Mouse (Mus musculus) neural tube, embryonic 10.5 days (tissue): Measurements from ENCODE around the gene Cln6.
"Not testable (repeated sequence)": the region's sequence is repeated elsewhere in the genome, so short reads cannot be mapped to it uniquely, and the experiment has no call there.

Source experiments
- DNase-seq: peaks from one replicate; pipeline ENCODE4 v3.0.0-alpha.2; 2017; ENCODE audit warnings: low spot score; ENCODE audit errors: extremely low spot score

Cln6 gene

DNA sequence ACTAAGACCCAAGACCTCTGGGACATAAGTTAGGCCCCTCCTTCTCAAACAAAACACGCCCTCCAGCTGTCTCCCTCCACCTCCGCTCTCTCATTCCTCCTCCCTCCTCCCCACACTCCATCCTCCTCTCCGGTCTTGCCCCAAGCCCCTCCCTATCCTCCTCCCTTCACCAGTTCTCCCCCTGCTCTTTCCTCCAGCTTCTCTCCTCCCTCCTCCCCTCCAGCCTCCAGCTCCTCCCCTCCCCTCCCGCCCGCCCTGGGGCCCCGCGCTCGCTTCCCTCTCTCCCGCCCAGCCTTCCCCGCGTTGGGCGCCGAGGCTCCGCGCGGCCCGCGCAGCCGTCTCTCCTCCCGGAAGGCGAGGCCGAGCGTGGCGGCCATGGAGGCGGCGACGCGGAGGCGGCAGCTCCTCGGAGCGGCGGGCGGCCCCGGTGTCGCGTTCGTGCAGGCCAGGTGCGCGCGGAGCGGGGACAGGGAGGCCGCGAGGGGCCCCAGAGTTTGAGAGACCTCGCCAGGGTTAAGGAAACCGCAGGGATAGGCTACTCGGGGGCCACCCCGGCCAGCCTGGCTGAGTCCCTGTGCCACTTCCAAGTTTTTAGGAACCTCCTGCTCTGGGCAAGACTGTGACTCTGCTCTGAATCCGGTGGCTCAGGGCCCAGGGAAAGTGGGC, at the start of gene Cln6:
Cln6 (plus strand) TSS at position 280 of the 666 bp plus-strand sequence.
- DNase-seq, result peak; percentile 86

DNA sequence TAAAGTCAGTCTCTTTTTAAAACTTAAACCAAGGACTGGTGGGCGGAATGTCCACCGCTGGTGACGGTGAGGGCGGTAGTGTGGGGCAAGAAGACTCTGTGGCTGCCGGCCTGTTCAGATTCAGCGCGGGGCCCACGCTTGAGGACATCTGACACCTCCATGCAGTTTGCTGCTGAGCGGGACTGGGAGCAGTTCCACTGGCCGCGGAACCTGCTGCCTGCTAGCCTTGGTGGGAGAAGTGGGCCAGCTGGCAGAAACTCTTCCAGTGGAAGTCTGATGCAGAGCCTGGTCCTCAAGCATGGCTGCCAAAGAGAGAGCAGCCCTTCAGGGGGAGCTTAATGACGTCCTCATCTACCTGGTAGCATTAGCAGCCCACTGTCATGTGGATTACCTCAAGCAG, 48.7 kb upstream of the Cln6 start:
- no peak for DNase-seq

DNA sequence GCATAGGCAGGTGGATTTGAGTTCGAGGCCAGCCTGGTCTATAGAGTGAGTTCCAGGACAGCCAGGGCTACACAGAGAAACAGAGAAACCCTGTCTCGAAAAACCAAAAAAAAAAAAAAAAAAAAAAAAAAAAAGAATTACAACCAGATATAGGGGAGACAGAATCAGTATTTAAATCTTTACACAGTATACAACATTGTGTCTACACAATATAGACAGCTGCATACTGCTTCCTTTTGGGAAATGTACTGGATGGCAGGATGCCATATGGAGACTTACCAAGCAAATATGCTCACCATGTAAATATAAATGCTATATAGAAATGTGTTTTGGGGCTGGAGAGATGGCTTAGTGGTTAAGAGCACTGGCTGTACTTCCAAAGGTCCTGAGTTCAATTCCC, 39.4 kb upstream of the Cln6 start:
- not testable (repeated sequence) for DNase-seq

DNA sequence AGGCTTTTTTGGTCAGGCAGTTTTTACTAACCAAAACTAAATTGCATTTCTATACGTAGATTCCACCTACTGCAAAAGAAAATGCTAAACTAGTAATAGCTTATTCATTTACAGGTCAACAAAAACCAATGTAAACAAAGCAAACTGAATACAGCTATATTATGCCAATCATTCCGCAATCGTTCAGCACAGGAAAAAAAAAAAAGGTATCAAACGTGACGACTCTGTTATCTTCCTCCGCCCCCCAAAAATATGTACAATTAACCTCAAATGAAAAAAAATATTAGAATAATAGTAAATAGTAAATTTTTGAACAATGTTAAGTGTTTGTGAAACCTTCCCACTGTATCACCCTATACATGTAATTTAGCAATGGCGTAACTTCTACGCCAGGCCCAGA, 28.5 kb upstream of the Cln6 start:
- no peak for DNase-seq

DNA sequence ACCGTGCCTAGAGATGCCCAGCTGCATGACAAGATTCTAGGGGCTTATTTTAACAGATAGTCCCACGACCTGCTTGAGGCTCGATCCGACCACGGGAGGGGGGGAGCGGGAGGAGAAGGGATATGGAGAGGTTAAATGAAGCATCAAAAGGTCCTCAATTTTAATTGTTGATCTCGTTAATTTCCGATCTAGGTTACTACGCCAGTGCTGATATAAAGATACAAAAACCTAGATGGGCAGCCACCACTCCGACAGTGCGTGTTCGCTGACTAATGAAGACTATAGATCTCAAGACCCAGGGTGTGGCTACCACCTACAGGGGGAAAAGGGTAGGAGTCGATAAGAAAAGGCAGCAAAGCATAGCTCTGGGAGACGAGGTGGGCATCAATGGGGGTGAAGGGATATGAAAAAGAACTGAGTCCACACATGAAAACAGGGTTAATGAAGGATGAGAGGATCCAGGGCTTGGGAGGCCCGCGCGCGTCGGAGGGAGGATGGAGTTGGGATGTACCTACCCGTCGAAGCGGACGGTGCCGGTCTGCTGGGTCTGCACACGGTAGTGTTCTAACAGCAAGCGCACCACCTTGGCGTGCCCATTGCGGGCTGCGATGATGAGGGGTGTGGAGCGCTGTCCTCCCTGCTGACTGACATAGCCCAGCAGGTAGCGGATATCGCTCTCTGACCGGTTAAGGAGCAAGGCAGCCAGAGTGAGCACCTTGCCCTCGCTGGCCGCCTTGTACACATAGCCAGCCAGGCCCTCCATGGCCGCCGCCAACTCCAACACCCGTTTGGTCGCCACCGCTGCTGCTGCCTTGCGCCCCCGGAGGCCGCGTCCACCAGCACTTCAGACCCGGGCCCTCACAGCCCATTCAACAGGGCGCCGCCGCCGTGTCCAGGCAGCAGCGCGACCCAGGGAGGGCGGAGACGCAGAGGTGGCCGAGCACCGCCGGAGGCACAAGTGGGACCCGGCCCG, 27.8 kb upstream of the Cln6 start:
- no peak for DNase-seq

DNA sequence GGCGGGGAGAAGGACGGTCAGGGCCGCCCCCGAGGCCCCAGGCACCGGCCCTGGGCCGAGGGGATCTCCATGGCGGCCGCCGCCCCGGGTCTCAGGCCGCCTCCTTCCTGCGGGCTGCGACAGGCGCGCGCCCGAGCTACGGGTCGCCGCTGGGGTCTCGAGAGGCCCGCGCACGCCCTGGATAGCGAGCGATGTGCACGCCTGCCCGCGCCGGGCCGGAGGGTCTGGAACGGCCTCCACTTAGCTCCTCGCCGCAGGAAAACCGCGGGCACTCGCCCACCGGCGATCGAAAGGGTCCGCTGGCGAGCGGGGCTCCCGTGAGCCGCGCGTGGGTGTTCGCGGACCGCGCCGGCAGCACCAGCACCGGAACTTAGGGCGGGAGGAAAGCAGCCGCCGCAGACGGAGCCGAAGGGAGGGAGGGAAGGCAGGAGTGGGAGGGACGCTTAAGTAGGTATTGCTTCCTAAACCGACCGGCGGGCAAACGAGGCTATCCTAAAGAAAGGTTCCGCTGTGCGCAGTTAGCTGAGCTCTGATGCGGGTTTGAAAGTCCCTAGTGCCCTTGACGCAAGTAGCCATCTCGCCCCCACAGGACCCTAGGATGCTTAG, 27.0 kb upstream of the Cln6 start, which contains the start of gene Fem1b:
Fem1b (minus strand) TSS at position 419 of the 606 bp plus-strand sequence.
- peak; percentile 93 for DNase-seq

DNA sequence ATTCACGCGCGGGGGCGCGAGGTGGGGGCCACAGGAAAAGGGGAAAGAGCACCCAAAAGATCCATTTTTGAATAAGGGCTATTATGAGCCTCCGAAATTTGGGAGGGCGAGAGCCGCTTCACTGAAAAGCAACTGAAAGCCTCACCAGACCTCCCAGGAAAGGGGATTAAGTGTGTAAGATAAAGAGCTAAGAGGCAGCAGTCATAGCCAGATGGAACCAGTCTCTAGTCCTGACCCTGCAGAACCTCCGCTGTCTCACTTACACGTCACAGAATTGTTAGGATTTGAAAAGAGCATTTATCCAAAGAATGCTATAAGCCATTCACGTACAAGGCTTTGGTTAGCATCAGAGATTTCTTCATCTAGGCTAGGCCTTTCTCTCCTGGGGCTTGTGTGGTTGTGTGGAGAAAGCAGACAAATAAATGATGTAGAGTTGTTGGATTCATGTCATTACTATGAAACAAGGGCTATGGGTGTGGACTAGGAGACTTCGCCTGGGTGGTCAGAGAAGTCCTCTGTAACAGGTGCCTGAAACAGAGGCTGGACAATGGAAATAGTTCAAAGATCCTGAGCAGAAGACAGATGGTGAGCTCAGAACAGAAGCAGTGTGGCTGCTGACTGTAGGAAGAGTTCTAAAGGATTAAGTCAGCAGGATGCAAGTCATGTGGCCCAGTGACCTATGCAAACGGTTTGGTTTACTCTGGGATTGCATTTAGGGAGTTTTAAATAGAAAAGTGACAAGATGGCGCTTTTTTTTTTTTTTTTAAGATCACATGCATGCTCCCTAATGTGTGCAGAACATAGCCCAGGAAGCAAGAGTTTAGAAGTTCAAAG, 26.2 kb upstream of the Cln6 start:
- DNase-seq, result no peak

DNA sequence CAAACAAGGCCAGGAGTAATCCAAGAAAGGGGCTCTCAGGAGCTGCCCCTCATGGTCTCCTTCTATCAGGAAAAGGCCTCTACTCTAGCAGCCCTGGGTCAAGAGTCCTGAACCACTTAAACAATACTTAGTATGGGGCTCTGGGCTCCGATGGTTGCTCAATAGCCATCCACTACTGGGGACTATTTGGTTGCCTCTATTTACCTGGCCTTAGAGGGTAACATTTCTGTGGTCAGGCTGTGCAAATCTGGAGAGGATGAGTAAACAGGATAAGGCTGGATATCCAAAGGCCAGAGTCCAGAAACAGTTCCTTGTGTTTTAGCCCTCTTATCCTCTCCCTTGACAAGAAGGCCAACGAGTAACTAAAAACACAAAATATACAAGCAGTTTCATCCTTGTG, 23.8 kb upstream of the Cln6 start:
- no peak for DNase-seq

DNA sequence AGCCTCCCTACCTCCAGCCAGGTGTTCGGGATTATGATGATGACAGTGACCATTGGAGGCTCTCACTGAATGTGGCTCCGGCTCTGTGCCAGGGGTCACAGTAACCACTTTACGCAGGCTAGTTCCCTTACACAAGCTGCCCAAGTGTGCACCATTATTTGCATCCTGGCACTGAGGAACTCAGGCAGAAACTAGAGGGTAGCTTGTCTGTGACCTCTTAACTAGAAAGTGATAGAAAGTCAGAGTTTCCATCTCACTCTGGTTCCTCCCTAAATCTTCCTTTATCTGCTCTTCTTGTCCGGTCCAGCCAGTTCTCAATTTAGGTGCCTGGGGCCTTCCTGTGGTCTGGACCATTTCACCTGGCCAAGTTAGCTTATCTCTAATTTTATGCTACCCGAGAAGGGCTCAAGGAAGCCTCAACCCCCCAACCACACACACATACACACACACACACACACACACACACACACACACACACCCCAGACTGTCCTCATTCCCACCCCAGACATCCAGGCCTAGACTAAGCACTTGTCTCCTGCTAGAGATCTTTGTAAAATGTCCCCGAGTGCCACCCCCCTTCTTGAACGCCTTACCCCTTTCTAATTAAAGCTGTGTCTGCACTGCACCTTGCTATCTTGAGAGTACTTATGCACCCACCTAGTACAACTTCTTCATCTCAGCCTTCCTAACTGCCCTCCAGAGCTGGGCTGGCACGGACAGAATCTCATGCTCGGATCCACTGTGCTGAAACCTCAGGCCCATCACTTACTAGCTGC, 22.1 kb upstream of the Cln6 start:
- DNase-seq, result no peak

DNA sequence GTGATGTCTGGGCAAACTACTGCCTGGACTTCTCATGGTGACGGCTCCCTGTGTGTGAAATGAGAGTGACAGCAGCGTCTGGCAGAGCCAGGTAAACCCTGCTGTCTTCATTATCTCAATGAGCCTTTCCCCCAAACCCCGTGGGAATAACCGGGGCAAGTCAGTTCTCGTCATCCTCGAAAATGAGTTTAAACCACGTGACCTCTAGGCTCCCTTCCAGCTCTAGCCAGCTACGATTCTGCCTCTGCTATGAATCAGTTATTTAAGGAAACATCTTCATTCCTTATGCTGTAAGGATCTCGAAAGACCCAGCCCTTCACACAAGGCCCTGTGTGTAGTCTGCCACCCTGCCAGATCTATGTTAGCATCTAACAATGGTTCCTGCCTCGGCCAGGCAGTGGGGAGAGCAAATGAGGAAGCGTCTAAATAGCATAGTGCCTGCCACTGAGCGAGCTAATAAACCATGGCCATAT, 21.4 kb upstream of the Cln6 start:
- DNase-seq, result no peak

DNA sequence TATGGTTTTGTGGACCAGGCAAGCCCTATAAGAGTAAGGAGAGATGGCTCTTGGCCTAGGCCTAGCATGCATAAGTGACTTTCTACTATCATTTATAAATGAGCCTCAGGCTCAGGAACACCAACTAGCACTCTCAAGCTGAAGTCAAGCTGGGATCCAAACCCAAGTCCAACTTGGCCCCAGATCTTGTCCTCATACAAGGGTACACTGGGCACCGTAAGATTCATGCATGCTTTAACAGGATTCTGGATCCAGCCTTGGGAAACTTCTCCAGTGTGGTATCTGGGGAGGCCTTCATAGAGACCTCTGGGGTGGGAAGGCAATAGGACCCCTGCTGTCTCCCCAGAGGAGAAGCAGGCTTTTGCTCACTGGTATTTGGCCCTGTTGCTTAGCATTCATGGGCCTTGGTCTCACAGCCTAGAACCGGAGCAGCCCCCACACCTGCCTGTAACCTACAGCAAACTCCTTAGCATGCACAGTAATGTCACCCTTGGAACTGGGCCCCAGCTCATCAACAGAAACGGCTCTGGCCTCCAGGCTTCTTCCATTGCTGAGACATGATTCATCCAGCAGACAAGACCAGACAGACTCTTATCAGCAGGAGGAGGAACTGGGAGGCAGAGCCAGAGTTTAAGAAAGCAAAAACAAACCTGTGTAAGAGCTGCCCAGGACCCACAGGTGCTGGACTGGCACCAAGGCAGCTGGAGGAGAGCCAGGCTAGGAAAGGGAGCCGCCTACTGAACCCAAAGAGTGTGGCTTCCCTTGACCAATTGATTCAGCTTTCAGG, 20.6 kb upstream of the Cln6 start:
- no peak for DNase-seq

DNA sequence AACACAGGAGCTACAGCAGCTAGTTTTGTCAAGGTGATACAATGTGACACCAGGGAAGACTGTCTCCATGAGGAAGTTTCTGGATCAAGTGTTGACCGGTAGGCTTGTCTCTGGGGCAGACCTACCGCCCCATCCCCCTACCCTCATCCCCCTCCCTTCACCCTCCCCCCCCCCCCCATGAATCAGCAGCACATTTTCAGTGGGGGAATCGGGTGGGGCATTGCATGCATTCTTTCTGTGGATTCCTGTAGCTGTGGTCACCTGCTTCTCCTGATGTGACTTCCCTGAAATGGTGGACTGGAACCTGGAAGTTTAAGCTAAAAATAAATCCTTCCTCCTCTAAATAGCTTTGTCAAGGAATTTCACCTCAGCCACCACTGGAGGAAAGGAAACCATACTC, 19.1 kb upstream of the Cln6 start:
- no peak for DNase-seq

DNA sequence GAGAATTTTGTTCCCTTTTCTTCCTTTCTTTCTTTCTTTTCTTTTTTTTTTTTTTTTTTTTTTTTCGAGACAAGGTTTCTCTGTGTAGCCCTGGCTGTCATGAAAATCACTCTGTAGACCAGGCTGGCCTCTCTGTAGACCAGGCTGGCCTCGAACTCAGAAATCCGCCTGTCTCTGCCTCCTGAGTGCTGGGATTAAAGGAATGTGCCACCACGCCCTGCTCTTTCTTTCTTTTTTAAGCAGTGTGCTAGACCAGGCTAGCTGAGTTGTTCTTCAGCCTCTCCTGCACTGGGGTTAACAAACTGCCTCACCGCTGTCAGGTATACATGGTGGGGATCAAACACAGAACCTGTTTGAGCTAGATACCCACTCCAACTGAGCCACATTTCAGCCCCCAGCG, 18.7 kb upstream of the Cln6 start:
- not testable (repeated sequence) for DNase-seq

DNA sequence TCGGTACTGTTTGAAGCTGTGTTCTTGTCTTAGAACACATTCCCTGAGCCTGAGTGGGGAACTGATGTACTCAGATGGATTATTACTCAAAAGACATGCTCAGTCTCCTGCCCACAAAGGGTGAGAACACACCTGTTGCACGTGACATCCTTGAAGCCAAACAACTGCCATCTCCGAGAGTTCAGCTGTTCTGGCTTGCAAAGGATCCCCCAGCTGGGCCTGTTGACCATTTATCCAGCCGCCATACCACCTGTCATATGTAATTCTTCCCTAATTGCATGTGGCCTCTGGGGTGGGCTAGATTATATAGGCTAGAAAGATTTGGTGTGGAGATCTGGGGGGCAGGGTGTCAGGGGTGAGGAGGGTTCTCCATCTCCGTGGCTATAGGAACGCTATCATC, 17.8 kb upstream of the Cln6 start:
- DNase-seq, result no peak

DNA sequence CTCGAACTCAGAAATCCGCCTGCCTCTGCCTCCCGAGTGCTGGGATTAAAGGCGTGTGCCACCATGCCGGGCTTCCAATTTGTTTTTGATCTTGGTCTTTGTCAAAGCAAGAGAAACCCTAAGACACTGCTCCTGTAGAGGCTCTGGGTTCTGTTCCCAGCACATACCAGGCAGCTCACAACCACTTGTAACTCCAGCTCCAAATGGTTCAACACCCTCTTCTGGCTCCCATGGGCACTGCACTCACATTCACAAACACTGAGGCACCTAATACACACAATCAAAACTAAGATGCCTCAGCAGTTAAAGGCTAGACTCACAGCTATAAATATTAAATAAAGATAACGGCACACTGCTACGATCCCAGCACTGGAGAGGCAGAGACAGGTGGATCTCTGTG, 16.8 kb upstream of the Cln6 start:
- DNase-seq, result no peak

DNA sequence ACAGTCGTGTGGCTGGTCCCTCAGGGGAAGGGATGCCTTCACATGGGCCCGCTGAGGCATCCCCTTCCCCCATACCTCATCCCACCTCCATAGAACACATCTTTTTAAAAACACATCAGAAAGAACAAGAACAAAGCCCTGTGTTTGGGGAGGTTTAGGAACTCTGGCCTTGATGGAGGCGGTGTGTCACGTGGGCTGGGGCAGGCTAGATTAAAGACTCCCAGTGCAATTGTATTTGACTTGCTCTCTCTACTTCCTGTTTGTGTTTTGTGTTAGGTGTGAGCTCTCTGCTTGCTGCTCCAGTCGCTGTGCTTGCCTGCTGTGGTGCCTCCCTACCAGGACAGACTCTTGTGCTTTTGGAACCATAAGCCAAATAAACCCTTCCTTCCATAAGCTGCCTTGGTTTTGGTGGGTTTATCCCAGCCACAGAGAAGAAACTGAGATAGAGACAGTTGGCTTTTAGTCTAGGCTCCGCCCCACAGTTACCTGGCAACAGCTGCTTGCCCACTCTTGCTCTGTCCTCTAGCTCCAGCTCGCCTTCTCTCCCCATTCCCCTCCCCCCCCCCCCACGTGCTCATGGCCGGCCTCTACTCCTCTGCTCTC, 12.7 kb upstream of the Cln6 start:
- peak; percentile 35 for DNase-seq

DNA sequence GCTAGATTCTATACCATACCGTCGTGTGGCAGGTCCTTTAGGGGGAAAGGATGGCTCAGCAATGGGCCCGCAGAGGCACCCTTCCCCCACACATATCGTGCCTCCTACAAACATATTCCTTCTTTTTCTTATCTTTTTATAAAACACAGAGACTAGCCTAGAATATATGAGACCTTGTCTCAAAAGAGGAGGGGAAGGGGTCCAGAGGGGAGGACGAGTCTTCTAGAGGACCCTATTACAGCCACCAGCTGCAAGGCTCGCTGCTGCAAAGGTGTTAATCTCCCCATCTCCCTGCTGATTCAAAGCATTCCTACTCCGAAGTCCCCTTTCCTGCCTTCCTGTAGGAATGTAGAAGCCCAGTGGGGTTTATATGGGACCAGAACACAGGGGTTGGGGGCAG, 12.1 kb upstream of the Cln6 start:
- DNase-seq, result peak; percentile 29

DNA sequence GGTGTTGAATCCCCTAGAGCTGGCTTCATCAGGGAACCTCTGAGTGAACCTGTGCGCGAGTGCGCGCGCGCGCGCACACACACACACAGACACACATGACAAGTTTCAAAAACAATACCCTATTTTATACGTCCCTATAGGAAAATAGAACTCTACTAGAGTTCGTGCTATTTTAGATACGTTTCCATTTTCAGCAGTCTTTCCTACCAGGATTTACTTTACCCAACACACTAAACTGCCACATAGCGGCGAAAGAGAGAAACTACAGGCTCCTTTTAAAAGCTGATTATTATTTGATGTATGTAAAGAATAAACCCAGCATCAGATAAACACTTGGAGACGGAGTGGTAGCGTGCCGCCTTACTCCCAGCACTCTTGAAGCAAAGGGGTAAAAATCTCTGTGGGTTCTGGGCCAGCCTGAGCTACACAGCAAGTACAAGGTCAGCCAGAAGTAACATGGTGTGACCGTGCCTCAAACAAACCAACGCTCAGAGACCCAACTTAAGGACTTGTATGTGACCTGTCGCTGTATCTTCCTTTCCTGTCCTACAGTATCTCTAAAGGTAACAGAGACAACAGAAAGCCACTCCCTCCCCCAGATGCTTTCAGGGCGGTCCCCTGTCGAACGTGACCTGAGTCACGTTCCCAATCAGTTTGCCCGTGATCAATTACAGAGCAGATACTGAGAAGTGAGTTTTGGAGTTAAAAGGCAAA, 10.5 kb upstream of the Cln6 start:
- DNase-seq, result peak; percentile 59
